Mouse (Mus musculus) CH12.LX (cell line): ENCODE results near the gene Btbd9. TPM values are rescaled to one million over a fixed set of nuclear protein-coding genes. Genes with fewer than 3 reads are reported as not detected.

ENCODE experiments used
- DNase-seq: peaks from one replicate; pipeline ENCODE4 v3.0.0-alpha.2; 2013; ENCODE audit errors: extremely low read depth
- H3K27ac ChIP-seq: 2 replicates; pipeline ENCODE4 v1.5.1; 2012; ENCODE audit warnings: low read depth, mild to moderate bottlenecking, control low read depth, moderate library complexity; ENCODE audit not compliant: insufficient read depth
- H3K27me3 ChIP-seq: replicated peaks from 2 replicates; pipeline ENCODE3; 2012; ENCODE audit warnings: inconsistent platforms
- H3K36me3 ChIP-seq, 2 experiments: replicated peaks in 1 of 2; 2 replicates each; pipeline versions ENCODE3 to v1.6.1; 2012; ENCODE audit warnings: inconsistent platforms in 1 of 2, low read length in 1 of 2, mild to moderate bottlenecking in 1 of 2, mixed read lengths in 1 of 2, moderate library complexity in 1 of 2; ENCODE audit not compliant: control insufficient read depth in 1 of 2, insufficient read depth in 1 of 2
- H3K4me1 ChIP-seq, 2 experiments: 2 replicates each; pipeline ENCODE4 v1.6.1; 2012; ENCODE audit warnings: inconsistent platforms in 1 of 2, moderate library complexity in 1 of 2; ENCODE audit not compliant: insufficient read depth in 2 of 2, control insufficient read depth in 1 of 2
- H3K4me2 ChIP-seq: 2 replicates; pipeline ENCODE4 v1.6.1; 2012; ENCODE audit warnings: low read depth, mild to moderate bottlenecking, control low read depth; ENCODE audit not compliant: poor library complexity, insufficient read depth, severe bottlenecking
- H3K4me3 ChIP-seq, 3 experiments: fragments of 150-350 bp in 1 of 3; sonication (generic) in 1 of 3; replicated peaks in 1 of 3; 2 replicates each; pipeline versions ENCODE3 to v1.5.1; 2011 to 2012; ENCODE audit warnings: low read depth in 2 of 3, low read length in 2 of 3, mild to moderate bottlenecking in 2 of 3, moderate library complexity in 2 of 3, control low read depth in 1 of 3, improper control_type of control experiment in 1 of 3, inconsistent platforms in 1 of 3, mixed read lengths in 1 of 3; ENCODE audit not compliant: poor library complexity in 1 of 3
- H3K79me2 ChIP-seq: replicated peaks from 2 replicates; pipeline ENCODE4 v1.6.1; 2012; ENCODE audit warnings: mild to moderate bottlenecking, moderate library complexity; ENCODE audit not compliant: control insufficient read depth, poor library complexity, insufficient read depth, severe bottlenecking; ENCODE audit errors: extremely low read depth
- H3K9ac ChIP-seq: 2 replicates; pipeline ENCODE4 v1.6.1; 2012; ENCODE audit warnings: low read depth, mild to moderate bottlenecking, control low read depth, moderate library complexity; ENCODE audit not compliant: insufficient read depth
- H3K9me3 ChIP-seq: replicated peaks from 2 replicates; pipeline ENCODE3; 2012; ENCODE audit warnings: low read length, inconsistent platforms, mixed read lengths
- CHD1 ChIP-seq: IDR thresholded peaks from 2 replicates; pipeline ENCODE4 v1.6.1; 2012; ENCODE audit warnings: low read depth, low read length, improper control_type of control experiment, inconsistent platforms
- CHD2 ChIP-seq: IDR thresholded peaks from 2 replicates; pipeline ENCODE4 v1.6.1; 2011; ENCODE audit warnings: low read length, improper control_type of control experiment
- CTCF ChIP-seq, 2 experiments: IDR thresholded peaks in 1 of 2; conservative IDR thresholded peaks in 1 of 2; 2 replicates each; pipeline ENCODE4 v1.5.1; 2011 to 2012; ENCODE audit warnings: low read depth in 2 of 2, low read length in 2 of 2, improper control_type of control experiment in 1 of 2, inconsistent platforms in 1 of 2, mild to moderate bottlenecking in 1 of 2, moderate library complexity in 1 of 2
- E2F4 ChIP-seq: IDR thresholded peaks from 2 replicates; pipeline ENCODE4 v1.6.1; 2011; ENCODE audit warnings: low read depth, low read length, improper control_type of control experiment; ENCODE audit not compliant: insufficient replicate concordance
- ELF1 ChIP-seq: IDR thresholded peaks from 2 replicates; pipeline ENCODE4 v1.6.1; 2014; ENCODE audit warnings: low read depth, mild to moderate bottlenecking, inconsistent platforms, low read length, improper control_type of control experiment
- EP300 ChIP-seq: IDR thresholded peaks from 2 replicates; pipeline ENCODE4 v1.6.1; 2011; ENCODE audit warnings: low read length, improper control_type of control experiment
- GABPA ChIP-seq: IDR thresholded peaks from 2 replicates; pipeline ENCODE4 v1.6.1; 2012; ENCODE audit warnings: low read depth, low read length, improper control_type of control experiment, inconsistent platforms; ENCODE audit not compliant: insufficient replicate concordance
- MAX ChIP-seq: IDR thresholded peaks from 2 replicates; pipeline ENCODE4 v1.6.1; 2011; ENCODE audit warnings: low read length, improper control_type of control experiment
- MAZ ChIP-seq: IDR thresholded peaks from 2 replicates; pipeline ENCODE4 v1.6.1; 2012; ENCODE audit warnings: low read depth, mild to moderate bottlenecking, inconsistent platforms, low read length, improper control_type of control experiment, moderate library complexity
- MXI1 ChIP-seq: IDR thresholded peaks from 2 replicates; pipeline ENCODE4 v1.6.1; 2011; ENCODE audit warnings: mild to moderate bottlenecking, low read depth, low read length, improper control_type of control experiment
- MYC ChIP-seq: IDR thresholded peaks from 2 replicates; pipeline ENCODE4 v1.6.1; 2011; ENCODE audit warnings: low read depth, mild to moderate bottlenecking, improper control_type of control experiment, low read length
- NELFE ChIP-seq: IDR thresholded peaks from 2 replicates; pipeline ENCODE4 v1.6.1; 2011; ENCODE audit warnings: low read depth, low read length, improper control_type of control experiment
- PAX5 ChIP-seq: IDR thresholded peaks from 2 replicates; pipeline ENCODE4 v1.6.1; 2012; ENCODE audit warnings: low read length, inconsistent platforms, mixed read lengths
- POLR2A ChIP-seq: IDR thresholded peaks from 2 replicates; pipeline ENCODE4 v1.6.1; 2011; ENCODE audit warnings: low read depth, mild to moderate bottlenecking, improper control_type of control experiment, low read length
- POLR2AphosphoS2 ChIP-seq: IDR thresholded peaks from 2 replicates; pipeline ENCODE4 v1.6.1; 2011; ENCODE audit warnings: low read depth, low read length, improper control_type of control experiment
- RAD21 ChIP-seq: IDR thresholded peaks from 2 replicates; pipeline ENCODE4 v1.6.1; 2011; ENCODE audit warnings: low read depth, mild to moderate bottlenecking, low read length, improper control_type of control experiment, moderate library complexity
- SIN3A ChIP-seq: IDR thresholded peaks from 2 replicates; pipeline ENCODE4 v1.6.1; 2012; ENCODE audit warnings: low read length, improper control_type of control experiment, inconsistent platforms
- SMC3 ChIP-seq: IDR thresholded peaks from 2 replicates; pipeline ENCODE4 v1.6.1; 2011; ENCODE audit warnings: low read depth, low read length, improper control_type of control experiment
- TCF12 ChIP-seq: IDR thresholded peaks from 2 replicates; pipeline ENCODE4 v1.6.1; 2014; ENCODE audit warnings: low read depth, mild to moderate bottlenecking, inconsistent platforms, low read length, improper control_type of control experiment
- USF2 ChIP-seq: conservative IDR thresholded peaks from 2 replicates; pipeline ENCODE4 v1.6.1; 2011; ENCODE audit warnings: low read depth, low read length, improper control_type of control experiment
- ZC3H11A ChIP-seq: IDR thresholded peaks from 2 replicates; pipeline ENCODE4 v1.6.1; 2012; ENCODE audit warnings: low read depth, mild to moderate bottlenecking, inconsistent platforms, low read length, improper control_type of control experiment
- ZKSCAN1 ChIP-seq: IDR thresholded peaks from 2 replicates; pipeline ENCODE4 v1.6.1; 2012; ENCODE audit warnings: low read depth, inconsistent platforms, low read length, improper control_type of control experiment, borderline replicate concordance
- ZMIZ1 ChIP-seq: IDR thresholded peaks from 2 replicates; pipeline ENCODE4 v1.6.1; 2012; ENCODE audit warnings: low read depth, mild to moderate bottlenecking, inconsistent platforms, low read length, improper control_type of control experiment
- ZNF384 ChIP-seq: IDR thresholded peaks from 2 replicates; pipeline ENCODE4 v1.6.1; 2012; ENCODE audit warnings: low read depth, low read length, improper control_type of control experiment, inconsistent platforms
- dilution Hi-C: fragments of 300-500 bp; cut with MboI; formaldehyde crosslinking; loops from 2 replicates; pipeline ENCODE4 v1.14.3; 2020; ENCODE audit warnings: low sequenced_read_pairs; ENCODE audit not compliant: extremely low pct_unique_long_range_greater_than_20kb, extremely low pct_ligation_motif_present
- in situ Hi-C: fragments of 300-500 bp; cut with MboI; formaldehyde crosslinking; loops from 3 replicates; pipeline ENCODE4 v1.14.3; 2019; ENCODE audit warnings: low sequenced_read_pairs, low pct_ligation_motif_present, low pct_unique_long_range_greater_than_20kb, mixed read lengths
- polyA plus RNA-seq: library from polyadenylated mRNA; unstranded; fragments of >175 nt; gene quantifications from 2 replicates; pipeline ENCODE4 v1.2.1, GENCODE M21; 2012; ENCODE audit warnings: low read depth; ENCODE audit not compliant: insufficient read length
- total RNA-seq, 2 experiments: library from RNA; depleted of rRNA; stranded (reverse); fragments of 300-350 nt in 1 of 2; fragments of >200 nt in 1 of 2; gene quantifications; 2 replicates each; pipeline ENCODE4 v1.2.3; 2012 to 2014

Gene Btbd9
- total and polyA plus RNA-seq, 3 experiments, result 19.3 to 25.4 (median 20.0) TPM

DNA sequence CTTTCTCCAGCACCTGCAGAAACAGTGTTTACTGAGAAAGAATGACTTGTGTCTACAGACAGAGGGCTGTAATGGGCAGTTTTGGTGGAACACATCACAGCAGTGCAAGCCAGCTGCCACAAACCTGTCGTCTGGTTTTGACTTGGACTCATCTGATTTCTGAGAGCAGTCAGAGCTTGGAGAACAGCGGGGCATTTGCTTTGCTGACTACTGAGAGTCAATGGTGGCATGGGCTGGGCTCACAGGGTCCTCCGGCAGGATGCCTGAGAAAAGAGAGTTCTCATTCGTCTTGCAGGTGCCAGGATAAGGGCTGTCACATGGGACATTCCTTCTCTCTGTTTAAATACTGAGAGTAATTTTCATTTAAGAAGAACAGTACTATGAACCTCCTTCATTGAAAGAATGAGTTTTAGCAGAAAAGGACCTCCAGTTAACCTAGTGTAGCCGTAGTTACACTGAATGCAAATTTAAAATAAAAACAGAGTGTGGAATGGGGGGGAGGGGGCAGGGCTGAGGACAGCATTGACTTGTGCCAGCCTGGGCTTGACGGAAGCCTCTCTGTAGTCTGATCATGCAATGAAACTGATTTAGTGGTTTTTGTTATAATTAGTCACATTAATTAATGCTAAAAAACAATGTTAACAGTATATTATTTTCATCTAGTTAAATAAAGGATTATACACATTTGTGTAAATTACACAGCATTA lies 122.0 kb downstream of the Btbd9 start:
- Histone ChIP-seq H3K4me1 (no peaks in the 10 kb centered on the region), H3K79me2 (no peaks in the 10 kb centered on the region), H3K4me2 (no peak overlapping the region), H3K27me3 (no peaks in the 10 kb centered on the region), H3K4me3 (no peak overlapping the region), H3K9me3 (no peaks in the 10 kb centered on the region), H3K36me3 (peaks cover 0 to 15% of the 10 kb centered on the region in 2 experiments), H3K27ac (no peak overlapping the region), H3K9ac (no peak overlapping the region)
- DNase-seq, result no peak
- in situ Hi-C loops (loop anchor here (10.0 kb wide), 2 partner anchors 360 to 390 kb away; no protein-coding TSS in a partner anchor), dilution Hi-C loops (loop anchor here (25.0 kb wide), 1 partner anchor 458 kb away; the partner anchor contains the start of gene Glp1r)
- no peak for TF ChIP-seq CHD1
- TF ChIP-seq ZKSCAN1, result no peak
- TF ChIP-seq ELF1, result no peak
- no peak for TF ChIP-seq ZMIZ1
- no peak for TF ChIP-seq SMC3
- TF ChIP-seq POLR2A, result no peak
- no peak for TF ChIP-seq ZNF384
- TF ChIP-seq CTCF (conservative IDR thresholded peaks at IDR 0.05 in 1 of 2, IDR thresholded peaks at IDR 0.05 in 1 of 2; ENCODE audit: low read depth in 2 of 2, low read length in 2 of 2), result no peak
- no peak for TF ChIP-seq MYC

DNA sequence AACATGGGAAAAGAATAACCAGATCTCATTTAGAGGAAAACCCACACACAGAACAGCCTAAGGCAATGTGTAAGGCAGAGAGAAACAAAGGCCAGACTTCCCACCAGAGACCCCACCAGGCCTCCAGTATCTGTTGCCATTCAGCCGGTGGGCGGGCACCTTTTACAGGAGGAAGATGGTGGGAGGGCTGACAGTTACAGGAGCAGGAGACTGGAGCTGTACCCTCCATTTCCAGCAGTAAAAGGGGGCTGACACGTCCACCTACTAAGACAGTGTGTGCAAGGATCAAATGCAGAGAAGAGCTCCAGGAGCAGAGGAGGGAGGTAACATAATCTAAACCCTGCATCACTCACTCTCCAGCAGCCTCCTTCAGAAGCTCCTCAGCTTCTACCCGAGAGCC lies 123.0 kb downstream of the Btbd9 start:
- Histone ChIP-seq H3K36me3 (peaks cover 0 to 17% of the 10 kb centered on the region in 2 experiments), H3K4me3 (no peak overlapping the region), H3K9me3 (no peaks in the 10 kb centered on the region)
- dilution Hi-C loops, result loop anchor here (25.0 kb wide), 1 partner anchor 459 kb away; the partner anchor contains the start of gene Glp1r
- DNase-seq, result no peak
- TF ChIP-seq SMC3 (no peak), ZC3H11A (no peak)
- TF ChIP-seq, all 38 proteins: peak for 0
- Histone ChIP-seq H3K27me3 (no peaks in the 10 kb centered on the region), H3K79me2 (no peaks in the 10 kb centered on the region), H3K27ac (no peak overlapping the region), H3K4me1 (no peaks in the 10 kb centered on the region), H3K9ac (no peak overlapping the region), H3K4me2 (no peak overlapping the region)
- in situ Hi-C loops, result loop anchor here (10.0 kb wide), 2 partner anchors 362 to 392 kb away; no protein-coding TSS in a partner anchor

- no peaks in the 10 kb centered on the region for H3K27me3 ChIP-seq
- H3K4me2 ChIP-seq, result no peak overlapping the region
- in situ Hi-C loops, result loop anchor here (10.0 kb wide), 2 partner anchors 362 to 392 kb away; no protein-coding TSS in a partner anchor
- H3K4me3 ChIP-seq, result no peak overlapping the region
- no peaks in the 10 kb centered on the region for H3K9me3 ChIP-seq
- no peak overlapping the region for H3K27ac ChIP-seq
- TF ChIP-seq NELFE (no peak), RAD21 (no peak), GABPA (no peak), ZMIZ1 (no peak), POLR2AphosphoS2 (no peak), SMC3 (no peak), TCF12 (no peak), EP300 (no peak), MAZ (no peak), SIN3A (no peak), PAX5 (no peak), CHD2 (no peak), MAX (no peak), USF2 (no peak), E2F4 (no peak), MXI1 (no peak), ZNF384 (no peak)
- H3K36me3 ChIP-seq, result peaks cover 0 to 17% of the 10 kb centered on the region in 2 experiments
- no peak overlapping the region for H3K9ac ChIP-seq
- DNase-seq, result no peak
- dilution Hi-C loops, result loop anchor here (25.0 kb wide), 1 partner anchor 460 kb away; the partner anchor contains the start of gene Glp1r
- no peaks in the 10 kb centered on the region for H3K79me2 ChIP-seq
- H3K4me1 ChIP-seq, result no peaks in the 10 kb centered on the region
Observed at GRCm38 (mm10) chr17:30452363-30452762, 123.9 kb downstream of the Btbd9 start.
